Mouse (Mus musculus) left cerebral cortex, adult 9 months (tissue): Measurements from ENCODE around the gene Olfr1416.

Source experiments
- DNase-seq, 2 experiments: peaks; one replicate each; pipeline ENCODE4 v3.0.0; 2022; ENCODE audit warnings: low spot score in 2 of 2

The Olfr1416 gene

GRCm38 (mm10) chr1:92432098-92432497 lies 52.8 kb downstream of the Olfr1416 start:
- no peak for DNase-seq

GRCm38 (mm10) chr1:92431420-92431819 lies 53.5 kb downstream of the Olfr1416 start:
- DNase-seq: no peak

- no peak for DNase-seq
Measured at GRCm38 (mm10) chr1:92430991-92431390, 53.9 kb downstream of the Olfr1416 start.
